Mouse (Mus musculus) frontal cortex, postnatal 25 days (tissue): ENCODE data around the gene Scml2.
A peak's percentile ranks its signal among the peaks of the same experiment; 100 is the strongest.
"Not testable (repeated sequence)": the region's sequence is repeated elsewhere in the genome, so short reads cannot be mapped to it uniquely, and the experiment has no call there.

Source experiments
- DNase-seq, 2 experiments: peaks; one replicate each; pipeline ENCODE4 v3.0.0; 2022; ENCODE audit warnings: low spot score in 2 of 2

The Scml2 gene

GRCm38 (mm10) chrX:161116893-161117292, at the start of gene Scml2:
TSS of gene Scml2 (plus strand) at chrX:161117193.
- not testable (repeated sequence) for DNase-seq

GRCm38 (mm10) chrX:161075576-161075975, 41.4 kb upstream of the Scml2 start:
- not testable (repeated sequence) for DNase-seq

- peak; percentile 9 to 23 for DNase-seq
These were observed 45.5 kb downstream of the Scml2 start for GRCm38 (mm10) chrX:161162314-161163068.

GRCm38 (mm10) chrX:161163069-161163416, 46.0 kb downstream of the Scml2 start:
- no peak for DNase-seq

- DNase-seq: not testable (repeated sequence)
These were observed 170.2 kb downstream of the Scml2 start, which contains the start of gene Gm15262 for GRCm38 (mm10) chrX:161287156-161287555. TSS of gene Gm15262 (plus strand) at chrX:161287456.
